Mouse (Mus musculus): ENCODE measurements around the gene Pramef12. TPM values are rescaled to one million over a fixed set of nuclear protein-coding genes. Genes with fewer than 3 reads are reported as not detected.
"Not testable (repeated sequence)": the region's sequence is repeated elsewhere in the genome, so short reads cannot be mapped to it uniquely, and the experiment has no call there.

Gene Pramef12
- polyA plus RNA-seq, 1 experiment from 2014 or later = not detected

GRCm38 (mm10) chr4:144396316-144396715 is 11.9 kb downstream of the Pramef12 start:
- no peak for TF ChIP-seq CTCF (IDR thresholded peaks at IDR 0.05; ENCODE audit: low read depth)
- no peak overlapping the region for H3K4me2 ChIP-seq (replicated peaks; ENCODE audit: low read depth)
- H3K9ac ChIP-seq (ENCODE audit: low read depth, low read length) = no peak overlapping the region
- H3K36me3 ChIP-seq (ENCODE audit: control insufficient read depth, insufficient read depth) = no peaks in the 10 kb centered on the region
- no peaks in the 10 kb centered on the region for H3K4me1 ChIP-seq (replicated peaks; ENCODE audit: control insufficient read depth, insufficient read depth, low read length)
- H3K4me3 ChIP-seq (ENCODE audit: low read depth, low read length) = no peak overlapping the region
- WGBS = 29% methylated on average over 3 of the region's 3 CpGs
- ATAC-seq = no peak
- H3K9me3 ChIP-seq (ENCODE audit: control insufficient read depth) = no peaks in the 10 kb centered on the region
- no peak overlapping the region for H3K27ac ChIP-seq (ENCODE audit: low read depth, low read length)
- no peaks in the 10 kb centered on the region for H3K27me3 ChIP-seq (replicated peaks; ENCODE audit: control insufficient read depth, insufficient read depth, low read length)

GRCm38 (mm10) chr4:144377911-144378310 is 30.4 kb downstream of the Pramef12 start, which contains the start of gene Pramef20:
Gene Pramef20, minus strand, starts transcription at chr4:144377933.
- Histone ChIP-seq H3K4me2 (replicated peaks; ENCODE audit: low read depth) (no peak within 1 kb of the TSS), H3K9ac (ENCODE audit: low read depth, low read length) (no peak within 1 kb of the TSS), H3K36me3 (ENCODE audit: control insufficient read depth, insufficient read depth) (no peaks in the 10 kb centered on the region), H3K27me3 (replicated peaks; ENCODE audit: control insufficient read depth, insufficient read depth, low read length) (no peaks in the 10 kb centered on the region), H3K27ac (ENCODE audit: low read depth, low read length) (no peak within 1 kb of the TSS), H3K9me3 (ENCODE audit: control insufficient read depth) (no peaks in the 10 kb centered on the region), H3K4me3 (ENCODE audit: low read depth, low read length) (no peak within 1 kb of the TSS), H3K4me1 (replicated peaks; ENCODE audit: control insufficient read depth, insufficient read depth, low read length) (no peaks in the 10 kb centered on the region)
- TF ChIP-seq CTCF (IDR thresholded peaks at IDR 0.05; ENCODE audit: low read depth) = no peak
- 48% methylated on average over 2 of the region's 2 CpGs for WGBS
- no peak for ATAC-seq

- not testable (repeated sequence) for H3K9me3 ChIP-seq (ENCODE audit: control insufficient read depth); ATAC-seq; H3K4me2 ChIP-seq (replicated peaks; ENCODE audit: low read depth); H3K4me1 ChIP-seq (replicated peaks; ENCODE audit: control insufficient read depth, insufficient read depth, low read length); H3K27ac ChIP-seq (ENCODE audit: low read depth, low read length); H3K4me3 ChIP-seq (ENCODE audit: low read depth, low read length); H3K9ac ChIP-seq (ENCODE audit: low read depth, low read length); H3K36me3 ChIP-seq (ENCODE audit: control insufficient read depth, insufficient read depth); H3K27me3 ChIP-seq (replicated peaks; ENCODE audit: control insufficient read depth, insufficient read depth, low read length)
- 85% methylated on average over 3 of the region's 3 CpGs for WGBS
Measured at GRCm38 (mm10) chr4:144357642-144358041, 50.6 kb downstream of the Pramef12 start, which contains the start of gene Gm13119. Gene Gm13119, plus strand, starts transcription at chr4:144357942.

Other genes with a start within 250 kb of the Pramef12 start
- not detected in 2 replicates for gene Oog3, start 245.8 kb downstream of the Pramef12 start, polyA plus RNA-seq (2015; fragmentation: Nextera tagmentation; extraction: Ambion mirVana)
- not detected in 2 replicates for gene Oog2, start 217.7 kb downstream of the Pramef12 start, polyA plus RNA-seq (2015; fragmentation: Nextera tagmentation; extraction: Ambion mirVana)
- gene C87977, start 195.1 kb downstream of the Pramef12 start, polyA plus RNA-seq (2015; fragmentation: Nextera tagmentation; extraction: Ambion mirVana) = not detected in 2 replicates
- gene Pramel5, start 128.0 kb downstream of the Pramef12 start, polyA plus RNA-seq (2015; fragmentation: Nextera tagmentation; extraction: Ambion mirVana) = not detected in 2 replicates
- not detected in 2 replicates for gene Gm13128, start 78.2 kb downstream of the Pramef12 start, polyA plus RNA-seq (2015; fragmentation: Nextera tagmentation; extraction: Ambion mirVana)
- not detected in 2 replicates for gene Gm13119, start 50.5 kb downstream of the Pramef12 start, polyA plus RNA-seq (2015; fragmentation: Nextera tagmentation; extraction: Ambion mirVana)
- not detected in 2 replicates for gene Pramef20, start 30.5 kb downstream of the Pramef12 start, polyA plus RNA-seq (2015; fragmentation: Nextera tagmentation; extraction: Ambion mirVana)
- not detected in 2 replicates for gene 1700012P22Rik, start 30.3 kb upstream of the Pramef12 start, polyA plus RNA-seq (2015; fragmentation: Nextera tagmentation; extraction: Ambion mirVana)
- not detected in 2 replicates for gene Gm9944, start 44.9 kb upstream of the Pramef12 start, polyA plus RNA-seq (2015; fragmentation: Nextera tagmentation; extraction: Ambion mirVana)
- gene Aadacl3, start 55.3 kb upstream of the Pramef12 start, polyA plus RNA-seq (2015; fragmentation: Nextera tagmentation; extraction: Ambion mirVana) = not detected in 2 replicates
- not detected in 2 replicates for gene 9430007A20Rik, start 111.4 kb upstream of the Pramef12 start, polyA plus RNA-seq (2015; fragmentation: Nextera tagmentation; extraction: Ambion mirVana)
- gene Gm13124, start 156.7 kb upstream of the Pramef12 start, polyA plus RNA-seq (2015; fragmentation: Nextera tagmentation; extraction: Ambion mirVana) = not detected in 2 replicates
- not detected in 2 replicates for gene Aadacl4, start 205.2 kb upstream of the Pramef12 start, polyA plus RNA-seq (2015; fragmentation: Nextera tagmentation; extraction: Ambion mirVana)

Measured in intestine, postnatal 0 days (tissue).